Mouse (Mus musculus): Measurements from ENCODE around the gene Cytip.

GRCm38 (mm10) chr2:58138611-58139010 is 56.7 kb downstream of the Cytip start:
- no peak for TF ChIP-seq POLR2A (IDR thresholded peaks at IDR 0.05; ENCODE audit: control insufficient read depth, low read depth, low read length)
- TF ChIP-seq CTCF (IDR thresholded peaks at IDR 0.05; ENCODE audit: control insufficient read depth, insufficient read depth, insufficient replicate concordance, low read depth, low read length), result no peak
